Mouse (Mus musculus) C2C12 (cell line): ENCODE measurements around the gene Ubtf. TPM values are rescaled to one million over a fixed set of nuclear protein-coding genes. Genes with fewer than 3 reads are reported as not detected.

ENCODE experiments used
- H3K27me3 ChIP-seq: one replicate; pipeline ENCODE4 v1.6.1; 2011; ENCODE audit not compliant: control insufficient read depth, insufficient read depth, insufficient read length
- H3K36me3 ChIP-seq: one replicate; pipeline ENCODE4 v1.6.1; 2011; ENCODE audit not compliant: control insufficient read depth, insufficient read depth
- H3K4me3 ChIP-seq: one replicate; pipeline ENCODE4 v1.5.1; 2011; ENCODE audit warnings: mild to moderate bottlenecking, control low read depth; ENCODE audit not compliant: poor library complexity, insufficient read depth, severe bottlenecking
- H3K79me2 ChIP-seq: one replicate; pipeline ENCODE4 v1.6.1; 2011; ENCODE audit not compliant: control insufficient read depth, insufficient read depth
- H3K79me3 ChIP-seq: one replicate; pipeline ENCODE4 v1.6.1; 2011; ENCODE audit warnings: low read depth, control low read depth
- H3ac ChIP-seq: one replicate; pipeline ENCODE3; 2011; ENCODE audit warnings: low read depth; ENCODE audit not compliant: control insufficient read depth, insufficient read length
- CEBPB ChIP-seq: IDR thresholded peaks from one replicate; pipeline ENCODE4 v1.6.1; 2011; ENCODE audit warnings: low read depth, mild to moderate bottlenecking, control low read depth, moderate library complexity
- CTCF ChIP-seq: IDR thresholded peaks from one replicate; pipeline ENCODE4 v1.5.1; 2011; ENCODE audit not compliant: control insufficient read depth, insufficient read depth, insufficient read length
- FOSL1 ChIP-seq: IDR thresholded peaks from one replicate; pipeline ENCODE4 v1.8.0; 2011; ENCODE audit warnings: mild to moderate bottlenecking, low read length; ENCODE audit not compliant: poor library complexity, insufficient read depth, severe bottlenecking
- MAX ChIP-seq: IDR thresholded peaks from one replicate; pipeline ENCODE4 v1.6.1; 2011; ENCODE audit warnings: mild to moderate bottlenecking, control low read depth
- MYOD1 ChIP-seq: IDR thresholded peaks from one replicate; pipeline ENCODE4 v1.6.1; 2011; ENCODE audit warnings: low read depth; ENCODE audit not compliant: control insufficient read depth, insufficient read length
- MYOG ChIP-seq: IDR thresholded peaks from one replicate; pipeline ENCODE4 v1.6.1; 2011; ENCODE audit not compliant: control insufficient read depth, insufficient read length; ENCODE audit errors: extremely low read depth
- USF1 ChIP-seq: IDR thresholded peaks from one replicate; pipeline ENCODE4 v1.6.1; 2011; ENCODE audit warnings: low read depth, mild to moderate bottlenecking, control low read depth, moderate library complexity
- polyA plus RNA-seq: library from polyadenylated mRNA; unstranded; fragments of >200 nt; fragmentation: generic; extraction: Trizol; gene quantifications from one replicate; pipeline ENCODE4 v1.2.1, GENCODE M21; 2012; ENCODE audit warnings: missing spikeins

The Ubtf gene
- polyA plus RNA-seq, 1 experiment = 70.2 TPM

GRCm38 (mm10) chr11:102319941-102320685, 571 bp upstream of the Ubtf start:
- Histone ChIP-seq H3K79me2 (peaks cover 39% of the 10 kb centered on the region), H3K36me3 (peaks cover 9% of the 10 kb centered on the region), H3K27me3 (peaks cover 6% of the 10 kb centered on the region), H3K4me3 (peak overlapping the region; percentile 78), H3K79me3 (peaks cover 20% of the 10 kb centered on the region), H3ac (peak overlapping the region; percentile 13)
- TF ChIP-seq MYOG = no peak
- no peak for TF ChIP-seq CEBPB
- no peak for TF ChIP-seq CTCF
- no peak for TF ChIP-seq MAX
- TF ChIP-seq FOSL1 = no peak
- TF ChIP-seq MYOD1 = no peak
- no peak for TF ChIP-seq USF1

GRCm38 (mm10) chr11:102318576-102319409, 749 bp downstream of the Ubtf start:
- Histone ChIP-seq H3K4me3 (peak overlapping the region; percentile 78), H3K79me2 (peaks cover 52% of the 10 kb centered on the region), H3K27me3 (peaks cover 6% of the 10 kb centered on the region), H3ac (peak overlapping the region; percentile 94), H3K36me3 (peaks cover 20% of the 10 kb centered on the region), H3K79me3 (peaks cover 24% of the 10 kb centered on the region)
- TF ChIP-seq USF1 (no peak), CTCF (no peak), MYOD1 (no peak), FOSL1 (no peak), MYOG (no peak), MAX (no peak), CEBPB (no peak)

GRCm38 (mm10) chr11:102317901-102318575, 1.5 kb downstream of the Ubtf start:
- peaks cover 28% of the 10 kb centered on the region for H3K36me3 ChIP-seq
- H3K27me3 ChIP-seq = peaks cover 3% of the 10 kb centered on the region
- H3K79me3 ChIP-seq = peaks cover 24% of the 10 kb centered on the region
- H3K4me3 ChIP-seq = peak overlapping the region; percentile 78
- TF ChIP-seq MYOD1 (no peak), MAX (no peak), CEBPB (no peak), FOSL1 (no peak), MYOG (no peak), CTCF (no peak), USF1 (no peak)
- H3ac ChIP-seq = peak overlapping the region; percentile 94
- H3K79me2 ChIP-seq = peaks cover 52% of the 10 kb centered on the region

- Histone ChIP-seq H3ac (peak overlapping the region; percentile 96), H3K79me3 (peaks cover 24% of the 10 kb centered on the region), H3K36me3 (peaks cover 34% of the 10 kb centered on the region), H3K79me2 (peaks cover 52% of the 10 kb centered on the region), H3K27me3 (no peaks in the 10 kb centered on the region), H3K4me3 (peak overlapping the region; percentile 78)
- TF ChIP-seq MYOD1 = no peak
- no peak for TF ChIP-seq USF1
- no peak for TF ChIP-seq MYOG
- TF ChIP-seq MAX = peak; percentile 25
Observed at GRCm38 (mm10) chr11:102317298-102317900, 2.1 kb downstream of the Ubtf start.

DNA sequence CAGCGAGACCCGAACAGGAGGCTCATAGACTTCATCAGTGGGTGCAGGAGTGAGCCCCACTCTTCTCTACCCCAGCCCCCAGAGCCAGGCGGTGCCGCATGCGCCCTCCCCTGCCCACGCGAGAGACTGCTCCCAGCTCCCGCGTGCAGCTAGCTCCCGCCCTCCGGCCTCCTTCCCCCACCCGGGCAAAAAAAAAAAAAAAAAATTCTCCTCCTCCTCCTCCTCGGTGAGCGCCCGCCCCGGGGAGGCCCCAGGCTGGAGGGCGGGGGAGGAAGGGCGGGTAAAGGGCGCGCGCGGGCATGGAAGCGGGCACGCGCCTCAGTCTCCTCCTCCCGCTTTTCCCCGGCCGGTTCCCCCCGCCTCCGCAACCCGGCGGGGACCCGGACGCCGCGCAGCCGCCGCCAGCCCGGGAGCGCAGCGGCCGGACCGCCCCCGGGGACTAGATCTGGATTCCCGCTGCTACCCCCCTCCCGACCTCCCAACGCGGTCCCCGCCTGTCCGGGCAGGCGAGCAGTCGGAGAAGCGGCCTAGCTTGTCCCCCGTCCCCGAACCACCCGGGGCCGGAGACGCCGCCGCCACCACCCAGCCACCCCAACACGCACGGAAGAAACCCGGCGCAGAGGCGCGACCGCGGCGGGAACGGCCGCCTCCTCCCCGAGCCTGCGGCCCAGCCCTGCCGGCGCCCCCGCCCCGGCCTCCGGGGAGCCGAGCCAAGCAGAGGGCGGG, 2.8 kb downstream of the Ubtf start:
- Histone ChIP-seq H3K27me3 (no peaks in the 10 kb centered on the region), H3K36me3 (peaks cover 41% of the 10 kb centered on the region), H3K4me3 (peak overlapping the region; percentile 78), H3K79me2 (peaks cover 52% of the 10 kb centered on the region), H3K79me3 (peaks cover 24% of the 10 kb centered on the region), H3ac (peak overlapping the region; percentile 96)
- TF ChIP-seq CTCF (no peak), MAX (peak; percentile 17)
